Mouse (Mus musculus) B cell, adult 2 months (primary cell): Measurements from ENCODE around the gene Rnaseh1.
A peak's percentile ranks its signal among the peaks of the same experiment; 100 is the strongest.

ENCODE experiments used
- DNase-seq, 2 experiments: peaks; one replicate each; pipeline ENCODE4 v3.0.0; 2022

Gene Rnaseh1

GRCm38 (mm10) chr12:28649141-28650110, at the start of gene Rnaseh1:
TSS of gene Rnaseh1 (plus strand) at chr12:28649602.
- DNase-seq, result peak; percentile 94

- DNase-seq, result no peak
These were observed 47.1 kb upstream of the Rnaseh1 start for GRCm38 (mm10) chr12:28602259-28602658.

- no peak for DNase-seq
These were observed 45.9 kb upstream of the Rnaseh1 start for GRCm38 (mm10) chr12:28603494-28603893.

GRCm38 (mm10) chr12:28607546-28608305, 41.7 kb upstream of the Rnaseh1 start:
- no peak for DNase-seq

- no peak for DNase-seq
These were observed 37.0 kb upstream of the Rnaseh1 start for GRCm38 (mm10) chr12:28612391-28612790.

GRCm38 (mm10) chr12:28614401-28614800, 35.0 kb upstream of the Rnaseh1 start:
- DNase-seq, result no peak

- no peak for DNase-seq
These were observed 32.1 kb upstream of the Rnaseh1 start for GRCm38 (mm10) chr12:28617297-28617696.

GRCm38 (mm10) chr12:28621451-28622166, 27.8 kb upstream of the Rnaseh1 start:
- DNase-seq, result no peak

GRCm38 (mm10) chr12:28622167-28622532, 27.3 kb upstream of the Rnaseh1 start:
- no peak for DNase-seq

GRCm38 (mm10) chr12:28622641-28623040, 26.8 kb upstream of the Rnaseh1 start:
- no peak for DNase-seq

GRCm38 (mm10) chr12:28623195-28623594, 26.2 kb upstream of the Rnaseh1 start, which contains the start of gene Colec11:
TSS of gene Colec11 (minus strand) at chr12:28623377.
- no peak for DNase-seq

- DNase-seq, result no peak
These were observed 25.2 kb upstream of the Rnaseh1 start for GRCm38 (mm10) chr12:28624251-28624650.

- no peak for DNase-seq
These were observed 24.0 kb upstream of the Rnaseh1 start for GRCm38 (mm10) chr12:28625407-28625806.

- DNase-seq, result no peak
These were observed 22.3 kb upstream of the Rnaseh1 start for GRCm38 (mm10) chr12:28627092-28627491.

GRCm38 (mm10) chr12:28628436-28628835, 21.0 kb upstream of the Rnaseh1 start:
- no peak for DNase-seq

- DNase-seq, result no peak
These were observed 14.3 kb upstream of the Rnaseh1 start for GRCm38 (mm10) chr12:28635058-28635534.

- peak; percentile 94 for DNase-seq
These were observed 13.6 kb upstream of the Rnaseh1 start, which contains the start of gene Rps7 for GRCm38 (mm10) chr12:28635535-28636476. TSS of gene Rps7 (minus strand) at chr12:28635953.

- no peak for DNase-seq
These were observed 12.9 kb upstream of the Rnaseh1 start for GRCm38 (mm10) chr12:28636543-28636942.

GRCm38 (mm10) chr12:28638778-28639177, 10.6 kb upstream of the Rnaseh1 start:
- DNase-seq, result no peak

GRCm38 (mm10) chr12:28662628-28663027, 13.2 kb downstream of the Rnaseh1 start:
- no peak for DNase-seq

GRCm38 (mm10) chr12:28666734-28667133, 17.3 kb downstream of the Rnaseh1 start:
- DNase-seq, result no peak

GRCm38 (mm10) chr12:28667287-28667686, 17.9 kb downstream of the Rnaseh1 start:
- no peak for DNase-seq
